Mouse (Mus musculus) brain, embryonic 18.5 days (tissue): ENCODE measurements around the gene Pgam2.
"Not testable (repeated sequence)": the region's sequence is repeated elsewhere in the genome, so short reads cannot be mapped to it uniquely, and the experiment has no call there.

Experiments
- DNase-seq: peaks from one replicate; pipeline ENCODE4 v3.0.0-alpha.2; 2012; ENCODE audit warnings: low read depth, low spot score

Pgam2 gene

GRCm38 (mm10) chr11:5803551-5803981 is at the start of gene Pgam2:
Gene Pgam2, minus strand, starts transcription at chr11:5803733.
- DNase-seq = no peak

GRCm38 (mm10) chr11:5852314-5852713 is 48.8 kb upstream of the Pgam2 start:
- no peak for DNase-seq

- DNase-seq = no peak
Observed at GRCm38 (mm10) chr11:5851021-5851736, 47.6 kb upstream of the Pgam2 start.

GRCm38 (mm10) chr11:5850452-5850851 is 46.9 kb upstream of the Pgam2 start:
- DNase-seq = no peak

- no peak for DNase-seq
Observed at GRCm38 (mm10) chr11:5849316-5849715, 45.8 kb upstream of the Pgam2 start.

- DNase-seq = peak; percentile 50
Observed at GRCm38 (mm10) chr11:5848741-5849140, 45.2 kb upstream of the Pgam2 start.

- no peak for DNase-seq
Observed at GRCm38 (mm10) chr11:5846639-5847345, 43.3 kb upstream of the Pgam2 start.

GRCm38 (mm10) chr11:5843131-5843530 is 39.6 kb upstream of the Pgam2 start:
- no peak for DNase-seq

GRCm38 (mm10) chr11:5841751-5842150 is 38.2 kb upstream of the Pgam2 start:
- no peak for DNase-seq

- DNase-seq = no peak
Observed at GRCm38 (mm10) chr11:5840346-5840745, 36.8 kb upstream of the Pgam2 start.

GRCm38 (mm10) chr11:5837251-5838246 is 34.0 kb upstream of the Pgam2 start, which contains the start of gene Polm:
Gene Polm, minus strand, starts transcription at chr11:5838016.
- DNase-seq = peak; percentile 80

- DNase-seq = no peak
Observed at GRCm38 (mm10) chr11:5836126-5836525, 32.6 kb upstream of the Pgam2 start.

GRCm38 (mm10) chr11:5835057-5835456 is 31.5 kb upstream of the Pgam2 start:
- DNase-seq = no peak

GRCm38 (mm10) chr11:5834506-5834905 is 31.0 kb upstream of the Pgam2 start:
- no peak for DNase-seq

GRCm38 (mm10) chr11:5829327-5829726 is 25.8 kb upstream of the Pgam2 start:
- no peak for DNase-seq

- no peak for DNase-seq
Observed at GRCm38 (mm10) chr11:5828509-5829191, 25.1 kb upstream of the Pgam2 start.

GRCm38 (mm10) chr11:5827931-5828330 is 24.4 kb upstream of the Pgam2 start:
- DNase-seq = no peak

- DNase-seq = no peak
Observed at GRCm38 (mm10) chr11:5825432-5825831, 21.9 kb upstream of the Pgam2 start.

- DNase-seq = no peak
Observed at GRCm38 (mm10) chr11:5819223-5819622, 15.7 kb upstream of the Pgam2 start.

- no peak for DNase-seq
Observed at GRCm38 (mm10) chr11:5813381-5813780, 9.8 kb upstream of the Pgam2 start.

GRCm38 (mm10) chr11:5809487-5809886 is 6.0 kb upstream of the Pgam2 start:
- DNase-seq = not testable (repeated sequence)
